Mouse (Mus musculus) limb, embryonic 13.5 days (tissue): ENCODE measurements around the gene Tomm34. TPM values are rescaled to one million over a fixed set of nuclear protein-coding genes. Genes with fewer than 3 reads are reported as not detected.

Experiments
- ATAC-seq: fragments of 200-750 bp; cut with Nextera tagmentation; 2 replicates; pipeline ENCODE4 v1.8.0; 2017; ENCODE audit warnings: low read depth, moderate number of reproducible peaks, moderate TSS enrichment; ENCODE audit not compliant: low FRiP score
- H3K27ac ChIP-seq: fragments of 300-500 bp; sonication (generic); 2 replicates; pipeline ENCODE4 v1.5.1; 2015; ENCODE audit warnings: inconsistent platforms, mild to moderate bottlenecking, moderate library complexity
- H3K27me3 ChIP-seq: fragments of 300-500 bp; sonication (generic); 2 replicates; pipeline ENCODE4 v1.6.1; 2015; ENCODE audit warnings: mild to moderate bottlenecking, inconsistent platforms
- H3K36me3 ChIP-seq: fragments of 300-500 bp; sonication (generic); 2 replicates; pipeline ENCODE4 v1.6.1; 2015; ENCODE audit warnings: inconsistent platforms, mild to moderate bottlenecking, moderate library complexity
- H3K4me1 ChIP-seq: fragments of 300-500 bp; sonication (generic); 2 replicates; pipeline ENCODE4 v1.6.1; 2015; ENCODE audit warnings: inconsistent platforms
- H3K4me2 ChIP-seq: fragments of 300-500 bp; sonication (generic); replicated peaks from 2 replicates; pipeline ENCODE4 v1.6.1; 2015; ENCODE audit warnings: inconsistent platforms, mild to moderate bottlenecking, moderate library complexity
- H3K4me3 ChIP-seq: fragments of 300-500 bp; sonication (generic); 2 replicates; pipeline ENCODE4 v1.5.1; 2015; ENCODE audit warnings: moderate library complexity, mild to moderate bottlenecking, inconsistent platforms
- H3K9ac ChIP-seq: fragments of 300-500 bp; sonication (generic); 2 replicates; pipeline ENCODE4 v1.6.1; 2015; ENCODE audit warnings: mild to moderate bottlenecking, inconsistent platforms
- H3K9me3 ChIP-seq: fragments of 300-500 bp; sonication (generic); 2 replicates; pipeline ENCODE4 v1.6.1; 2016; ENCODE audit warnings: inconsistent platforms
- WGBS: fragments of 180-500 bp; shearing (Covaris S2); methylation state at CpG from one replicate; pipeline ENCODE4 v1.1.7; 2015; 5-methylcytosine and 5-hydroxymethylcytosine counted together
- polyA plus RNA-seq: library from polyadenylated mRNA; unstranded; fragments of >200 nt; fragmentation: Nextera tagmentation; extraction: Ambion mirVana; gene quantifications from 2 replicates; pipeline ENCODE4 v1.2.1, GENCODE M21; 2015

Tomm34 gene
- polyA plus RNA-seq, 1 experiment from 2014 or later = 57.8 TPM

GRCm38 (mm10) chr2:164036520-164037019, 34.4 kb downstream of the Tomm34 start:
- H3K4me3 ChIP-seq = no peak overlapping the region
- no peak overlapping the region for H3K9ac ChIP-seq
- H3K4me1 ChIP-seq = peaks cover 6% of the 10 kb centered on the region; the same call in 1 of the 2 replicates
- H3K9me3 ChIP-seq = no peaks in the 10 kb centered on the region
- H3K36me3 ChIP-seq = no peaks in the 10 kb centered on the region
- no peak overlapping the region for H3K27ac ChIP-seq
- H3K4me2 ChIP-seq = no peak overlapping the region
- no peaks in the 10 kb centered on the region for H3K27me3 ChIP-seq
- peak; percentile 85 for ATAC-seq
- 48% methylated on average over 10 of the region's 10 CpGs for WGBS

GRCm38 (mm10) chr2:164032973-164033372, 38.0 kb downstream of the Tomm34 start:
- Histone ChIP-seq H3K4me3 (no peak overlapping the region), H3K9me3 (no peaks in the 10 kb centered on the region), H3K9ac (no peak overlapping the region), H3K27me3 (no peaks in the 10 kb centered on the region), H3K36me3 (no peaks in the 10 kb centered on the region), H3K4me1 (peaks cover 6% of the 10 kb centered on the region; the same call in 1 of the 2 replicates), H3K27ac (no peak overlapping the region), H3K4me2 (no peak overlapping the region)
- no peak for ATAC-seq
- WGBS = 93% methylated on average over 3 of the region's 3 CpGs

- no peak for ATAC-seq
- Histone ChIP-seq H3K4me1 (peaks cover 8% of the 10 kb centered on the region; the same call in 1 of the 2 replicates), H3K27ac (no peak overlapping the region), H3K9ac (no peak overlapping the region), H3K36me3 (no peaks in the 10 kb centered on the region), H3K4me3 (no peak overlapping the region), H3K9me3 (no peaks in the 10 kb centered on the region), H3K4me2 (no peak overlapping the region), H3K27me3 (no peaks in the 10 kb centered on the region)
- 74% methylated on average over 10 of the region's 10 CpGs for WGBS
Measured at GRCm38 (mm10) chr2:164031147-164031546, 39.8 kb downstream of the Tomm34 start.

GRCm38 (mm10) chr2:164025150-164025549, 45.8 kb downstream of the Tomm34 start, which contains the start of gene Pabpc1l:
Gene Pabpc1l (plus strand): TSS chr2:164025450.
- WGBS = 80% methylated on average over 16 of the region's 16 CpGs
- no peak within 1 kb of the TSS for H3K4me2 ChIP-seq
- H3K27ac ChIP-seq = no peak within 1 kb of the TSS
- H3K9me3 ChIP-seq = 0 out of 2 replicates have a peak, but pooled peaks cover 2% of the 10 kb centered on the region
- H3K27me3 ChIP-seq = no peaks in the 10 kb centered on the region
- no peak for ATAC-seq
- H3K9ac ChIP-seq = no peak within 1 kb of the TSS
- H3K4me1 ChIP-seq = peaks cover 8% of the 10 kb centered on the region; the same call in 1 of the 2 replicates
- no peak within 1 kb of the TSS for H3K4me3 ChIP-seq
- H3K36me3 ChIP-seq = peaks cover under 1% of the 10 kb centered on the region

GRCm38 (mm10) chr2:164022104-164022503, 48.9 kb downstream of the Tomm34 start:
- Histone ChIP-seq H3K4me1 (no peaks in the 10 kb centered on the region), H3K4me2 (no peak overlapping the region)

GRCm38 (mm10) chr2:164019943-164020342, 51.0 kb downstream of the Tomm34 start:
- Histone ChIP-seq H3K36me3 (peaks cover 52% of the 10 kb centered on the region), H3K9ac (no peak overlapping the region)
- ATAC-seq = no peak

More at GRCm38 (mm10) chr2:164022104-164022503, 48.9 kb downstream of the Tomm34 start:
- Histone ChIP-seq H3K27me3 (no peaks in the 10 kb centered on the region), H3K27ac (no peak overlapping the region), H3K9ac (no peak overlapping the region), H3K9me3 (0 out of 2 replicates have a peak, but pooled peaks cover 2% of the 10 kb centered on the region), H3K36me3 (peaks cover 31% of the 10 kb centered on the region), H3K4me3 (no peak overlapping the region)
- 52% methylated on average over 2 of the region's 2 CpGs for WGBS
- ATAC-seq = no peak

GRCm38 (mm10) chr2:164018910-164019309, 52.1 kb downstream of the Tomm34 start:
- ATAC-seq = no peak
- Histone ChIP-seq H3K4me3 (no peak overlapping the region), H3K4me2 (no peak overlapping the region), H3K4me1 (no peaks in the 10 kb centered on the region), H3K9ac (no peak overlapping the region), H3K36me3 (peaks cover 63% of the 10 kb centered on the region), H3K27ac (no peak overlapping the region), H3K27me3 (no peaks in the 10 kb centered on the region), H3K9me3 (0 out of 2 replicates have a peak, but pooled peaks cover 2% of the 10 kb centered on the region)
- WGBS = 91% methylated on average over 3 of the region's 3 CpGs

More at GRCm38 (mm10) chr2:164019943-164020342, 51.0 kb downstream of the Tomm34 start:
- Histone ChIP-seq H3K4me3 (no peak overlapping the region), H3K4me1 (no peaks in the 10 kb centered on the region), H3K9me3 (0 out of 2 replicates have a peak, but pooled peaks cover 2% of the 10 kb centered on the region), H3K27me3 (no peaks in the 10 kb centered on the region), H3K27ac (no peak overlapping the region), H3K4me2 (no peak overlapping the region)
- 94% methylated on average over 4 of the region's 4 CpGs for WGBS

- H3K27ac ChIP-seq = no peak overlapping the region
- H3K4me1 ChIP-seq = no peaks in the 10 kb centered on the region
- H3K4me3 ChIP-seq = no peak overlapping the region
- no peak overlapping the region for H3K9ac ChIP-seq
- whole genome bisulfite sequencing = 94% methylated on average over 16 of the region's 16 CpGs
- H3K27me3 ChIP-seq = no peaks in the 10 kb centered on the region
- peaks cover 90% of the 10 kb centered on the region for H3K36me3 ChIP-seq
- no peak overlapping the region for H3K4me2 ChIP-seq
- no peak for ATAC-seq
- H3K9me3 ChIP-seq = no peaks in the 10 kb centered on the region
Measured at GRCm38 (mm10) chr2:164015304-164015703, 55.7 kb downstream of the Tomm34 start.

- no peak overlapping the region for H3K4me3 ChIP-seq
- H3K4me1 ChIP-seq = peaks cover 11% of the 10 kb centered on the region
- ATAC-seq = no peak
- H3K4me2 ChIP-seq = no peak overlapping the region
- H3K27me3 ChIP-seq = no peaks in the 10 kb centered on the region
- H3K36me3 ChIP-seq = peaks cover 48% of the 10 kb centered on the region
- 95% methylated on average over 3 of the region's 3 CpGs for WGBS
- no peak overlapping the region for H3K9ac ChIP-seq
- H3K27ac ChIP-seq = no peak overlapping the region
- H3K9me3 ChIP-seq = no peaks in the 10 kb centered on the region
Measured at GRCm38 (mm10) chr2:164010944-164011343, 60.0 kb downstream of the Tomm34 start.

GRCm38 (mm10) chr2:164010496-164010895, 60.5 kb downstream of the Tomm34 start:
- H3K27ac ChIP-seq = no peak overlapping the region
- no peak overlapping the region for H3K4me2 ChIP-seq
- peaks cover 43% of the 10 kb centered on the region for H3K36me3 ChIP-seq
- peaks cover 15% of the 10 kb centered on the region for H3K4me1 ChIP-seq
- WGBS = 83% methylated on average over 5 of the region's 5 CpGs
- H3K4me3 ChIP-seq = no peak overlapping the region
- no peaks in the 10 kb centered on the region for H3K27me3 ChIP-seq
- H3K9ac ChIP-seq = no peak overlapping the region
- ATAC-seq = no peak
- H3K9me3 ChIP-seq = no peaks in the 10 kb centered on the region

- ATAC-seq = no peak
- peaks cover 18% of the 10 kb centered on the region for H3K4me1 ChIP-seq
- no peak overlapping the region for H3K27ac ChIP-seq
- no peak overlapping the region for H3K4me3 ChIP-seq
- no peaks in the 10 kb centered on the region for H3K27me3 ChIP-seq
- 91% methylated on average over 6 of the region's 6 CpGs for WGBS
- H3K36me3 ChIP-seq = peaks cover 31% of the 10 kb centered on the region
- no peak overlapping the region for H3K4me2 ChIP-seq
- H3K9ac ChIP-seq = no peak overlapping the region
- no peaks in the 10 kb centered on the region for H3K9me3 ChIP-seq
Measured at GRCm38 (mm10) chr2:164009227-164009626, 61.7 kb downstream of the Tomm34 start.

- H3K9ac ChIP-seq = no peak overlapping the region
- H3K27me3 ChIP-seq = no peaks in the 10 kb centered on the region
- H3K27ac ChIP-seq = no peak overlapping the region
- no peak for ATAC-seq
- peaks cover 19% of the 10 kb centered on the region for H3K36me3 ChIP-seq
- H3K4me1 ChIP-seq = peaks cover 20% of the 10 kb centered on the region
- WGBS = 85% methylated on average over 2 of the region's 2 CpGs
- H3K4me2 ChIP-seq = no peak overlapping the region
- H3K4me3 ChIP-seq = no peak overlapping the region
- no peaks in the 10 kb centered on the region for H3K9me3 ChIP-seq
Measured at GRCm38 (mm10) chr2:164007987-164008545, 62.9 kb downstream of the Tomm34 start.
